ENCODE assay signal across 14 mouse cellular contexts in genomic region chr6:6248500-6248899, GRCm38 (mm10). TPM values are rescaled to one million over a fixed set of nuclear protein-coding genes. Genes with fewer than 3 reads are reported as not detected.
DNase-seq lines count a peak whose midpoint lies in the region; ATAC-seq and TF ChIP-seq lines count a peak whose summit lies in the region.
"Had no signal": no experiment of that assay in that cellular context is flagged by ENCODE, and none has a peak within 500 bp of the region (broad histone marks: within the 10 kb centered on the region; RNA-seq: fewer than 3 reads in every experiment).

No protein-coding gene starts in this region.

- H3K4me3 ChIP-seq in forebrain, embryonic 11.5 days (ENCODE audit: low read depth, low read length), result no peak overlapping the region
- no peak overlapping the region for H3K4me3 ChIP-seq in forebrain, embryonic 10.5 days
- H3K4me3 ChIP-seq in liver, adult 2 months (ENCODE audit: insufficient read depth, low read depth, low read length), result no peak overlapping the region
- H3K4me3 ChIP-seq in liver, embryonic 11.5 days (ENCODE audit: low read depth, low read length), result no peak overlapping the region
- H3K4me3 ChIP-seq in forebrain, embryonic 15.5 days, result no peak overlapping the region
- H3K4me3 ChIP-seq in liver, postnatal 0 days (ENCODE audit: low read depth, low read length), result no peak overlapping the region
- H3K4me3 ChIP-seq: hindbrain, embryonic 15.5 days had no signal

- no peaks in the 10 kb centered on the region for H3K4me1 ChIP-seq in forebrain, embryonic 11.5 days (replicated peaks; ENCODE audit: control insufficient read depth, insufficient read depth, low read length)
- no peaks in the 10 kb centered on the region for H3K4me1 ChIP-seq in forebrain, embryonic 10.5 days
- H3K4me1 ChIP-seq in liver, adult 2 months (ENCODE audit: control insufficient read depth, insufficient read depth, low read length), result peaks cover 7% of the 10 kb centered on the region
- H3K4me1 ChIP-seq in liver, embryonic 11.5 days (replicated peaks; ENCODE audit: control insufficient read depth, insufficient read depth, low read length), result no peaks in the 10 kb centered on the region
- no peaks in the 10 kb centered on the region for H3K4me1 ChIP-seq in forebrain, embryonic 15.5 days
- H3K4me1 ChIP-seq in liver, postnatal 0 days (ENCODE audit: insufficient read depth), result no peaks in the 10 kb centered on the region; the same call in 1 of the 2 replicates
- H3K4me1 ChIP-seq: hindbrain, embryonic 15.5 days had no signal

- ATAC-seq in forebrain, embryonic 11.5 days (replicated peaks; ENCODE audit: low FRiP score), result 0 out of 2 replicates have a peak, but pooled peaks have one; percentile 18
- no peak for ATAC-seq in liver, embryonic 11.5 days (replicated peaks; ENCODE audit: low FRiP score)
- ATAC-seq in forebrain, embryonic 15.5 days (replicated peaks), result 0 out of 2 replicates have a peak, but pooled peaks have one; percentile 58
- ATAC-seq in liver, postnatal 0 days, result peak; percentile 85

- DNase-seq in forebrain, embryonic 11.5 days (ENCODE audit: low spot score), result no peak
- DNase-seq in forebrain, embryonic 10.5 days (ENCODE audit: extremely low spot score, low spot score), result no peak
- DNase-seq in liver, adult 2 months (ENCODE audit: extremely low read depth, low read depth, low spot score), result peak; percentile 98
- no peak for DNase-seq in liver, embryonic 11.5 days (ENCODE audit: low spot score)
- DNase-seq in liver, postnatal 0 days, result peak; percentile 20
- no peak for DNase-seq in heart, adult 11 months
- no peak for DNase-seq in urinary bladder, postnatal 10 days (ENCODE audit: low spot score)
- DNase-seq: cerebellum, adult 18-20 months; gastrocnemius, postnatal 36 days; lung, postnatal 10 days; thymus, postnatal 36 days had no signal

- no peaks in the 10 kb centered on the region for H3K9me3 ChIP-seq in forebrain, embryonic 11.5 days (ENCODE audit: control insufficient read depth, low read length)
- H3K9me3 ChIP-seq in forebrain, embryonic 10.5 days, result peaks cover 3% of the 10 kb centered on the region; the same call in 1 of the 2 replicates
- no peaks in the 10 kb centered on the region for H3K9me3 ChIP-seq in liver, embryonic 11.5 days (ENCODE audit: control insufficient read depth, low read length)
- no peaks in the 10 kb centered on the region for H3K9me3 ChIP-seq in forebrain, embryonic 15.5 days
- H3K9me3 ChIP-seq in liver, postnatal 0 days (ENCODE audit: low read length), result no peaks in the 10 kb centered on the region
- H3K9me3 ChIP-seq: hindbrain, embryonic 15.5 days had no signal

- no peak for TF ChIP-seq POLR2A in liver, adult 2 months (IDR thresholded peaks at IDR 0.05; ENCODE audit: extremely low read depth, insufficient read depth, low read length)

- no peak overlapping the region for H3K27ac ChIP-seq in forebrain, embryonic 11.5 days (ENCODE audit: low read depth, low read length)
- no peak overlapping the region for H3K27ac ChIP-seq in forebrain, embryonic 10.5 days
- peak overlapping the region; percentile 90 for H3K27ac ChIP-seq in liver, adult 2 months (replicated peaks; ENCODE audit: insufficient read depth, low read depth, low read length)
- H3K27ac ChIP-seq in liver, embryonic 11.5 days (ENCODE audit: low read depth, low read length), result no peak overlapping the region
- H3K27ac ChIP-seq in forebrain, embryonic 15.5 days (replicated peaks), result no peak overlapping the region
- H3K27ac ChIP-seq in liver, postnatal 0 days (ENCODE audit: low read depth), result peak overlapping the region; percentile 35
- H3K27ac ChIP-seq: hindbrain, embryonic 15.5 days had no signal

- no peak overlapping the region for H3K9ac ChIP-seq in forebrain, embryonic 11.5 days (ENCODE audit: low read length)
- no peak overlapping the region for H3K9ac ChIP-seq in liver, adult 2 months (ENCODE audit: low read depth, low read length)
- H3K9ac ChIP-seq in liver, embryonic 11.5 days (ENCODE audit: low read depth, low read length), result no peak overlapping the region
- H3K9ac ChIP-seq in forebrain, embryonic 15.5 days (replicated peaks), result no peak overlapping the region
- no peak overlapping the region for H3K9ac ChIP-seq in liver, postnatal 0 days (replicated peaks)
- H3K9ac ChIP-seq: hindbrain, embryonic 15.5 days had no signal

- H3K27me3 ChIP-seq in forebrain, embryonic 11.5 days (ENCODE audit: control insufficient read depth, insufficient read depth, low read length), result no peaks in the 10 kb centered on the region
- no peaks in the 10 kb centered on the region for H3K27me3 ChIP-seq in forebrain, embryonic 10.5 days (ENCODE audit: poor library complexity, severe bottlenecking)
- no peaks in the 10 kb centered on the region for H3K27me3 ChIP-seq in liver, adult 2 months (ENCODE audit: control insufficient read depth, insufficient read depth, low read length)
- no peaks in the 10 kb centered on the region for H3K27me3 ChIP-seq in liver, embryonic 11.5 days (replicated peaks; ENCODE audit: control insufficient read depth, insufficient read depth, low read length)
- H3K27me3 ChIP-seq in forebrain, embryonic 15.5 days, result no peaks in the 10 kb centered on the region
- no peaks in the 10 kb centered on the region for H3K27me3 ChIP-seq in liver, postnatal 0 days (ENCODE audit: insufficient read depth, low read length)
- H3K27me3 ChIP-seq: hindbrain, embryonic 15.5 days had no signal

- no peak for TF ChIP-seq CTCF in liver, adult 2 months (IDR thresholded peaks at IDR 0.05; ENCODE audit: low read depth, low read length)
- TF ChIP-seq CTCF in liver, postnatal 0 days (IDR thresholded peaks at IDR 0.05; ENCODE audit: low read depth), result no peak

- no peaks in the 10 kb centered on the region for H3K36me3 ChIP-seq in forebrain, embryonic 11.5 days (ENCODE audit: control insufficient read depth, insufficient read depth, low read length)
- no peaks in the 10 kb centered on the region for H3K36me3 ChIP-seq in forebrain, embryonic 10.5 days (replicated peaks)
- no peaks in the 10 kb centered on the region for H3K36me3 ChIP-seq in liver, adult 2 months (ENCODE audit: control insufficient read depth, insufficient read depth, low read length)
- H3K36me3 ChIP-seq in liver, embryonic 11.5 days (ENCODE audit: control insufficient read depth, insufficient read depth, low read length), result no peaks in the 10 kb centered on the region
- no peaks in the 10 kb centered on the region for H3K36me3 ChIP-seq in forebrain, embryonic 15.5 days
- no peaks in the 10 kb centered on the region for H3K36me3 ChIP-seq in liver, postnatal 0 days (replicated peaks; ENCODE audit: insufficient read depth, low read length)
- H3K36me3 ChIP-seq: hindbrain, embryonic 15.5 days had no signal

- H3K4me2 ChIP-seq in forebrain, embryonic 11.5 days (ENCODE audit: low read depth, low read length, severe bottlenecking), result no peak overlapping the region
- H3K4me2 ChIP-seq in liver, embryonic 11.5 days, result no peak overlapping the region
- no peak overlapping the region for H3K4me2 ChIP-seq in forebrain, embryonic 15.5 days (replicated peaks)
- no peak overlapping the region for H3K4me2 ChIP-seq in liver, postnatal 0 days (ENCODE audit: low read depth, low read length)
- H3K4me2 ChIP-seq: heart, embryonic 11.5 days; hindbrain, embryonic 15.5 days had no signal

- no peaks in the 10 kb centered on the region for H3K79me2 ChIP-seq in liver, adult 2 months (ENCODE audit: control insufficient read depth, insufficient read depth, low read length)

- TF ChIP-seq EP300 in liver, postnatal 0 days (IDR thresholded peaks at IDR 0.05; ENCODE audit: low read depth), result no peak; the same call in 1 of the 2 replicates

- WGBS in forebrain, embryonic 11.5 days, result 70% methylated on average over 7 of the region's 7 CpGs
- WGBS in forebrain, embryonic 10.5 days, result 67% methylated on average over 7 of the region's 7 CpGs
- WGBS in liver, adult 2 months, result 7% methylated on average over 7 of the region's 7 CpGs
- WGBS in liver, embryonic 11.5 days, result 60% methylated on average over 7 of the region's 7 CpGs
- WGBS in forebrain, embryonic 15.5 days, result 52% methylated on average over 7 of the region's 7 CpGs
- WGBS in liver, postnatal 0 days (ENCODE audit: insufficient replicate concordance), result 48% methylated on average over 7 of the region's 7 CpGs

RNA-seq across cellular contexts. Expression of gene Slc25a13, which starts 31.5 kb away (rescaled TPM):
- 40.8 and 41.1 TPM in 2 replicates for polyA plus RNA-seq in forebrain, embryonic 11.5 days (2014; fragmentation: Nextera tagmentation; extraction: Ambion mirVana)
- 52.5 and 54.3 TPM in 2 replicates for polyA plus RNA-seq in forebrain, embryonic 10.5 days (2016; fragmentation: Nextera tagmentation; extraction: Ambion mirVana)
- total RNA-seq in liver, adult 2 months (2014; rRNA removed), result 206 and 232 TPM in 2 replicates
- polyA plus RNA-seq in liver, adult 2 months (2012; rRNA removed), result 53.5 and 60.3 TPM in 2 replicates
- polyA plus RNA-seq in liver, embryonic 11.5 days (2014; fragmentation: Nextera tagmentation; extraction: Ambion mirVana), result 55.4 and 61.3 TPM in 2 replicates
- 9.9 and 11.6 TPM in 2 replicates for polyA plus RNA-seq in forebrain, embryonic 15.5 days (2015; fragmentation: Nextera tagmentation; extraction: Ambion mirVana)
- 160 and 167 TPM in 2 replicates for polyA plus RNA-seq in liver, postnatal 0 days (2015; fragmentation: Nextera tagmentation; extraction: Ambion mirVana)

Comparison
In these comparisons a context has a peak if more than half of its experiments do, and no peak if none do; other contexts are left out.
1. DNase-seq: peak in liver, adult 2 months (single experiment) and liver, postnatal 0 days (single experiment); none in forebrain, embryonic 11.5 days (single experiment), forebrain, embryonic 10.5 days (single experiment), liver, embryonic 11.5 days (single experiment), heart, adult 11 months (single experiment) and urinary bladder, postnatal 10 days (single experiment).
2. H3K27ac ChIP-seq: peak in liver, adult 2 months (single experiment) and liver, postnatal 0 days (single experiment); none in forebrain, embryonic 11.5 days (single experiment), forebrain, embryonic 10.5 days (single experiment), liver, embryonic 11.5 days (single experiment) and forebrain, embryonic 15.5 days (single experiment).